Mouse (Mus musculus): ENCODE results near the gene Pcnx2.

DNA sequence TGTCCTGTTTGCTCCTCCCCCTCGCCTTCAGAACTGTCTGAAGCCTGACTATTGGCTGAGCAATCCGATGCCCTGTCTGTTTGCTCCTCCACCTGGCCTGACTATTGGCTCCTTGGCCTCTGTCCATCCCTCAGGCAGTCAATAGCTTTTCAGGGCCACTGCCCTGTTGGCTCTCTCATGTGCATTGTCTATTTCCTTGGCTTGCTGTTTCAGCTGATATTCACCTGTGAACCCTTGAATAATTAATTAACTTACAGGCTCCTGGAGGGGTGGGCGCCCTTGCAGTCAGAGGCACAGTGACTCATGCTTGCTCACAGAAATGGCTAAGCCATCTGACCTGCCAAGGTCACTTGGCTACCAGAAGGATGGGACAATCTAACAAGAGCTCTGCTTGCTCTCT is 116.0 kb downstream of the Pcnx2 start:
- TF ChIP-seq CTCF (IDR thresholded peaks at IDR 0.05; ENCODE audit: low read depth, low read length) (no peak), POLR2AphosphoS5 (IDR thresholded peaks at IDR 0.05; ENCODE audit: insufficient replicate concordance, low read depth, low read length) (no peak), GATA1 (IDR thresholded peaks at IDR 0.05; ENCODE audit: borderline replicate concordance, low read length) (no peak)

All from G1E (cell line).